Mouse (Mus musculus): ENCODE data around the gene St6gal1.
"Not testable (repeated sequence)": the region's sequence is repeated elsewhere in the genome, so short reads cannot be mapped to it uniquely, and the experiment has no call there.

Gene St6gal1

GRCm38 (mm10) chr16:23224671-23225068, at the start of gene St6gal1:
St6gal1 (plus strand) TSS chr16:23224740.
- peak; percentile 85 for DNase-seq

- no peak for DNase-seq
Observed at GRCm38 (mm10) chr16:23174855-23175254, 49.7 kb upstream of the St6gal1 start.

- no peak for DNase-seq
Observed at GRCm38 (mm10) chr16:23175956-23176355, 48.6 kb upstream of the St6gal1 start.

GRCm38 (mm10) chr16:23177856-23178255, 46.7 kb upstream of the St6gal1 start:
- DNase-seq = no peak

GRCm38 (mm10) chr16:23178796-23179195, 45.7 kb upstream of the St6gal1 start:
- DNase-seq = no peak

GRCm38 (mm10) chr16:23179436-23179835, 45.1 kb upstream of the St6gal1 start:
- DNase-seq = not testable (repeated sequence)

GRCm38 (mm10) chr16:23181054-23181453, 43.5 kb upstream of the St6gal1 start:
- no peak for DNase-seq

GRCm38 (mm10) chr16:23181487-23181886, 43.1 kb upstream of the St6gal1 start:
- DNase-seq = no peak

- DNase-seq = no peak
Observed at GRCm38 (mm10) chr16:23181942-23182597, 42.5 kb upstream of the St6gal1 start.

GRCm38 (mm10) chr16:23185824-23186223, 38.7 kb upstream of the St6gal1 start:
- DNase-seq = no peak

GRCm38 (mm10) chr16:23186418-23186817, 38.1 kb upstream of the St6gal1 start:
- no peak for DNase-seq

GRCm38 (mm10) chr16:23187983-23188382, 36.6 kb upstream of the St6gal1 start:
- no peak for DNase-seq

- no peak for DNase-seq
Observed at GRCm38 (mm10) chr16:23189612-23190011, 34.9 kb upstream of the St6gal1 start.

- DNase-seq = no peak
Observed at GRCm38 (mm10) chr16:23191560-23192242, 32.8 kb upstream of the St6gal1 start.

GRCm38 (mm10) chr16:23195618-23196017, 28.9 kb upstream of the St6gal1 start:
- no peak for DNase-seq

- DNase-seq = no peak
Observed at GRCm38 (mm10) chr16:23196296-23196695, 28.2 kb upstream of the St6gal1 start.

GRCm38 (mm10) chr16:23196791-23197190, 27.7 kb upstream of the St6gal1 start:
- no peak for DNase-seq

- DNase-seq = no peak
Observed at GRCm38 (mm10) chr16:23201498-23201897, 23.0 kb upstream of the St6gal1 start.

- no peak for DNase-seq
Observed at GRCm38 (mm10) chr16:23214314-23214713, 10.2 kb upstream of the St6gal1 start.

- no peak for DNase-seq
Observed at GRCm38 (mm10) chr16:23215241-23215900, 9.2 kb upstream of the St6gal1 start.

GRCm38 (mm10) chr16:23216366-23216765, 8.2 kb upstream of the St6gal1 start:
- no peak for DNase-seq

GRCm38 (mm10) chr16:23218313-23218712, 6.2 kb upstream of the St6gal1 start:
- DNase-seq = no peak

- DNase-seq = no peak
Observed at GRCm38 (mm10) chr16:23223166-23223870, 1.2 kb upstream of the St6gal1 start.

Data from kidney, postnatal 25 days (tissue).